In genomic region chr1:130422664-130423111, GRCm38 (mm10) we compare ENCODE assay signal across 8 mouse cellular contexts. TPM values are rescaled to one million over a fixed set of nuclear protein-coding genes. Genes with fewer than 3 reads are reported as not detected.
DNase-seq lines count a peak whose midpoint lies in the region; ATAC-seq lines count a peak whose summit lies in the region.

Cd55b (minus strand) TSS chr1:130423009.

- no peak within 1 kb of the TSS for H3K4me3 ChIP-seq in midbrain, embryonic 14.5 days (replicated peaks; ENCODE audit: low read depth, low read length)

- no peak within 1 kb of the TSS for H3K27ac ChIP-seq in midbrain, embryonic 14.5 days (replicated peaks; ENCODE audit: low read depth, low read length)

- WGBS in midbrain, embryonic 14.5 days = 68% methylated on average over 18 of the region's 18 CpGs

- no peak within 1 kb of the TSS for H3K9ac ChIP-seq in midbrain, embryonic 14.5 days (replicated peaks; ENCODE audit: low read length)

- H3K4me1 ChIP-seq in midbrain, embryonic 14.5 days (ENCODE audit: control insufficient read depth, insufficient read depth, low read length) = no peaks in the 10 kb centered on the region

- no peaks in the 10 kb centered on the region for H3K9me3 ChIP-seq in midbrain, embryonic 14.5 days (ENCODE audit: control insufficient read depth, low read length)

- no peaks in the 10 kb centered on the region for H3K27me3 ChIP-seq in midbrain, embryonic 14.5 days (ENCODE audit: control insufficient read depth, insufficient read depth, low read length)

- DNase-seq in cerebellum, adult 18-20 months = peak; percentile 1 to 19
- no peak for DNase-seq in cerebellum, adult 8-10 months
- peak; percentile 31 to 47 for DNase-seq in right cerebral cortex, postnatal 10 days (ENCODE audit: low spot score in 2 of 2)
- no peak for DNase-seq in right cerebral cortex, adult 18-20 months
- DNase-seq in heart, postnatal 25 days (ENCODE audit: low spot score) = peak; percentile 1
- peak; percentile 17 to 34 for DNase-seq in layer of hippocampus, postnatal 36 days
- peak; percentile 18 for DNase-seq in midbrain, embryonic 14.5 days
- no peak for DNase-seq in thymus, postnatal 10 days (ENCODE audit: low spot score in 2 of 2)

- intact Hi-C loops in heart, postnatal 25 days (cut with DNase I) = no loop called here

- H3K4me2 ChIP-seq in midbrain, embryonic 14.5 days (ENCODE audit: low read length) = no peak within 1 kb of the TSS

- H3K36me3 ChIP-seq in midbrain, embryonic 14.5 days (ENCODE audit: control insufficient read depth, insufficient read depth, low read length) = no peaks in the 10 kb centered on the region

- ATAC-seq in midbrain, embryonic 14.5 days (ENCODE audit: low FRiP score, low TSS enrichment) = peak; percentile 50; the same call in 1 of the 2 replicates

RNA-seq across cellular contexts. Expression of gene Cd55b, which starts in this region (rescaled TPM):
- not detected for total RNA-seq in heart, postnatal 25 days (2021)
- total RNA-seq in layer of hippocampus, postnatal 36 days (2021) = under 1 TPM in 1 of 2 experiments, not detected in 1; 0.71 TPM
- polyA plus RNA-seq in midbrain, embryonic 14.5 days (2014; fragmentation: Nextera tagmentation; extraction: Ambion mirVana) = not detected in 2 replicates

Comparison
In these comparisons a context has a peak if more than half of its experiments do, and no peak if none do; other contexts are left out.
1. DNase-seq: peak in cerebellum, adult 18-20 months (2 of 2) and right cerebral cortex, postnatal 10 days (2 of 2); none in cerebellum, adult 8-10 months (single experiment), right cerebral cortex, adult 18-20 months (single experiment) and thymus, postnatal 10 days (0 of 2).
2. Peak in DNase-seq in heart, postnatal 25 days; RNA of the gene not detected or under 1 TPM.
3. Peak in DNase-seq in layer of hippocampus, postnatal 36 days; RNA of the gene not detected or under 1 TPM.
4. Peak in DNase-seq and ATAC-seq in midbrain, embryonic 14.5 days; RNA of the gene not detected or under 1 TPM.